Mouse (Mus musculus) bone marrow macrophage, adult 2 months (primary cell): ENCODE measurements at regions not wholly inside any gene's neighbourhood (a gene's known extent, or its start where the extent isn't known, plus 50 kb on each side); places are given as distances from the start of the nearest gene placed in this dataset.

Experiments
- H3K27ac ChIP-seq: 2 replicates; pipeline ENCODE4 v1.5.1; 2012; ENCODE audit warnings: low read depth, low read length; ENCODE audit not compliant: insufficient read depth
- H3K4me1 ChIP-seq: 2 replicates; pipeline ENCODE4 v1.6.1; 2012; ENCODE audit warnings: low read length; ENCODE audit not compliant: control insufficient read depth, insufficient read depth
- H3K4me3 ChIP-seq: 2 replicates; pipeline ENCODE4 v1.5.1; 2012; ENCODE audit warnings: mild to moderate bottlenecking, low read length, moderate library complexity; ENCODE audit not compliant: insufficient read depth
- CTCF ChIP-seq: IDR thresholded peaks from 2 replicates; pipeline ENCODE4 v1.5.1; 2012; ENCODE audit warnings: low read depth, mild to moderate bottlenecking, low read length, moderate library complexity
- POLR2A ChIP-seq: IDR thresholded peaks from 2 replicates; pipeline ENCODE4 v1.6.1; 2012; ENCODE audit warnings: mild to moderate bottlenecking, low read depth, low read length, borderline replicate concordance

DNA sequence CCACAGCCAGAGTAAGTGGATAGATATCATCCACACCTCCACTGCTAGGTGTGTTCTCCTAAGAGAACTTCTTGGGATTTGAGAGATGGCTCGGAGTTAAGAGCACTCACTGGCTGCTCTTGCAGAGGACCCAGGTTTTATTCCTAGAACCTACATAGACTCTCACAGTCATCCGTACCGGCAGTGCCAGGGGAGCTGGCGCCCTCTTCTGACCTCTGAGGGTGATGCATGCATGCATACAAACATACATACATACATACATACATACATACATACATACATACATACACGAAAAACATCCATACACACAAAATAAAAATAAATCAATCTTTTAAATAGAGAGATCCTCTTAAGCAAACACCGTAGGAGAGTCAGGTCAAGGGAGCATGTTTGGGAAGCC is 70.1 kb upstream of the Ipo5 start:
- TF ChIP-seq CTCF (no peak), POLR2A (no peak)
- H3K4me3 ChIP-seq, result no peak overlapping the region
- no peak overlapping the region for H3K27ac ChIP-seq
- no peaks in the 10 kb centered on the region for H3K4me1 ChIP-seq

DNA sequence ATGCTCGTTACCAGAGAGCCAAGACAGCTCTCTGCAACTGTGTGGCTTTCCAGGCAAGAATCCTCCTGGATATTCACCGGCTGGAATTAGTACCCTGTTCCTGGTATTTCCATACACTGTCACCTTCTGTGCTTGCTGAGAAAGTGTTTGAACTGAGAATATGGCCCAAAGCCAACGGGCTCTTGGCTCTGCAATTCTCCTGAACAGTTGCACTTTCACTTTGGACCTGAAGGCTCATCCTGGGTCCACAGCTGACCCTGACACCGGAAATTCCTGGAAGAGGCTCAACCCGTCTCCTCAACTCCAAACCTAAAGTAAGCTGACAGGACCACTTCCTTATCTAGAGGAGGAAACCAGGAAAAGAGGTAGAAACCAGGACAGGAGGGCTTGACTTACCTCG is 69.7 kb upstream of the Ipo5 start:
- TF ChIP-seq POLR2A (no peak), CTCF (no peak)
- H3K27ac ChIP-seq, result no peak overlapping the region
- no peaks in the 10 kb centered on the region for H3K4me1 ChIP-seq
- no peak overlapping the region for H3K4me3 ChIP-seq

DNA sequence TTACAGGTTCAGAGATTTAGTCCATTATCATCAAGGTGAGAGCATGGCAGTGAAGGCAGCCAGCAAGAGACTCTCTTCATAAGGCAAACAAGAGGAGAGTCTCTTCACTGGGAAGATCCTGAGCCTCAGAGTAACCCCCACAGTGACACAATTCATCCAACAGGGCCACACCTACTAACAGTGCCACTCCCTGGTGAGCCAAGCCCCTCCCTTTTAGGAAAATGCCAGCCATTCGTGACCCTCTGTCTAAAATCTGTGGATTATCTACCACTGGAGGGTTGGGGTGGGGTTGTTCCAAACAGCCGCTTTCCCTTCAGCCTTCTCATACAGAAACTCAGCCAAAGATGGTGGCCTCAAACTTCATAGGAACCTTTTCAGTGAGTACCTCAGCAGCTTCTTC is 65.9 kb upstream of the Ipo5 start:
- H3K4me3 ChIP-seq, result no peak overlapping the region
- TF ChIP-seq POLR2A (no peak), CTCF (no peak)
- no peak overlapping the region for H3K27ac ChIP-seq
- H3K4me1 ChIP-seq, result no peaks in the 10 kb centered on the region

DNA sequence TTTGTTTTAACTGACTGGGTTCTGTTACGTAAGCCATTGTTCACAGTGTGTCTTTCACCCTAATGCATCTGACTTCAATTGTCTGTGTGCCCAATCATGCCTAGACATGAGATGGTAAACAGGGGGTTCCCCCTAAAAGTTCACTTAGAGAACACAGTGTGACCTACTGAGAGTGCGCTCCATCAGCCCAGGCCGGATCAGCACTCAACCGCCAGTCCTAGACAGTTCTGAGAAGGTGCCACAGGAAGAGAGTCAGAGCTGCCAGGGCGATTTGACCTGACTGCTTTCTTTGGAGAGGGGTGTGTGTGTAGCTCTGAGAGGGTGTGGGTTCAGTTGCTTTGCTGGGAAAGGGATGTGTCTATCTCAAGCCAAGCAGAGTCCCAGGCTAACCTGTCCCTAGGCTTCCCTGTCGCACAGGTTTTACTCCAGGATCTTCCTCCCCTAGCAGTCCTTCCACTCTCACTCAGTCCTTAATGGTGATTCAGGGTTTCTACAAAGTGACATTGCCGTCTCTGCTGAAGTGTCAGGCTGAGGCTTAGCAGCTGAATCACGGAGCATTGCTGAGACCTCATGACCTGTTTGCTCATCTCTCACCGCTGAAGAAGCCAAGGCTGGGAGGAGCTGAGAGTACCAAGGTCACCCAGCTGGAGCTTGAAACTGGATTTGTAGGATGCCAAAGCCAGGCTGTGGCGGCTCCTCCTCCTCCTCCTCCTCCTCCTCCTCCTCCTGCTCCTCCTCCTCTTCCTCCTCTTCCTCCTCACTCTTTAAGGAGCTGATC is 64.8 kb upstream of the Ipo5 start:
- Histone ChIP-seq H3K27ac (no peak overlapping the region), H3K4me1 (no peaks in the 10 kb centered on the region), H3K4me3 (no peak overlapping the region)
- TF ChIP-seq CTCF (no peak), POLR2A (no peak)

DNA sequence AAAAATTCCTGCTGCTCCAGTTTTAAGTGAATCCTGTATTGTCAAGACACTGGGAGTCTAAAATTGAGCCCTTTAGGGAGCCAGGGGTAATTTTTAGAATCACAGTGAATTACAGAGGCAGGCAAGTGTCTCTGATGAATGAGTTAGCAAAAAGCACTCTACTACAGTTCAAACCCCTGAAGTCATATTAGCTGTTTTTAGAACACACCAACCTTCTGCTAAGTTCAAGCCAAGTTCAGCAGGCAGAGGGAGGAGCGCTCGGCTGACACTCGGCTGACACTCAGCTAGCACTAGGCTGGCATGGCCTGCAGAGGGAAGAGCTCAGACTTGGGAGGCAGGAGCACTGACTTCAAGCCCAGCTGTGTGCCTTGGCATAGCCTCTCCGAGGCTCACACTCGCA is 64.0 kb upstream of the Ipo5 start:
- no peak for TF ChIP-seq POLR2A
- TF ChIP-seq CTCF, result no peak
- Histone ChIP-seq H3K4me1 (no peaks in the 10 kb centered on the region), H3K4me3 (no peak overlapping the region), H3K27ac (no peak overlapping the region)

DNA sequence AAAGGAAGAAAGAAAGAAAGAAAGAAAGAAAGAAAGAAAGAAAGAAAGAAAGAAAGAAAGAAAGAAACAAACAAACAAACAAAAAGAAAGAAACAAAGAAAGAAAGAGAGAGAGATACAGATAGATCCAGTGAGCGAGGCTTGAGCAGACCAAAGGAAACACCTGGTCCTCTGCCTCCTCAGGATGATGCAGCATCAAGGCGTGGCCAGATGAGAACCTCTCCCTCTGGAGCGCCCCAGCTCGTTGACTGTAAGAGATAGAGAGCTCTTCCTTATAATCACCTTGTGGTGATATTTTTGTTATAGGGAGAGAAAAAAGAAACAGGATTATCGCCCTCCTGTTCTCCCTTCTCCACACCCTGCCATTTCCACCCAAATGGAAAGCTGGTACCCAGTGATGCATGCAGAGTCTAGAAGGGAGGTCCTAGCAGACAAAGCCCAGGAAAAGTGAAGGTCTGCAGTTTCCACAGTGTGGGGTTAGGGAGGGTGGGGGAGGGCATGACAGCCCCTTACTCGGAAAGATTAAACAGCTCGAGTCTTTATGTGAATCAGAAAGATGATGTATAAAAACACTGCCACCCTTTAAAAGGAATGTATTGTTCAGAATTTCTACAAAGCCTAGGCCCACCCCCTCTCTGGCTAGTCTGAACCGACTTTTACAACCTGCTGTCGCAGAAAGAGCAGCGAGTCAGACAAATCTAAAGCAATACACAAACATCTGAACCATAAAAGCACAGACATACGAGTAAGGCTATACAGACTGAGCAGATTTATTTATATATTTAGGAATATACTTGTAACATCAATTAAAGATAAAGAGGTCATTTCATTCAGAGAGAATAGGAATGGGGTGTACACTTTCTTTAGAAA is 62.7 kb upstream of the Ipo5 start:
- Histone ChIP-seq H3K4me3 (no peak overlapping the region), H3K27ac (no peak overlapping the region), H3K4me1 (no peaks in the 10 kb centered on the region)
- no peak for TF ChIP-seq POLR2A
- TF ChIP-seq CTCF, result no peak

DNA sequence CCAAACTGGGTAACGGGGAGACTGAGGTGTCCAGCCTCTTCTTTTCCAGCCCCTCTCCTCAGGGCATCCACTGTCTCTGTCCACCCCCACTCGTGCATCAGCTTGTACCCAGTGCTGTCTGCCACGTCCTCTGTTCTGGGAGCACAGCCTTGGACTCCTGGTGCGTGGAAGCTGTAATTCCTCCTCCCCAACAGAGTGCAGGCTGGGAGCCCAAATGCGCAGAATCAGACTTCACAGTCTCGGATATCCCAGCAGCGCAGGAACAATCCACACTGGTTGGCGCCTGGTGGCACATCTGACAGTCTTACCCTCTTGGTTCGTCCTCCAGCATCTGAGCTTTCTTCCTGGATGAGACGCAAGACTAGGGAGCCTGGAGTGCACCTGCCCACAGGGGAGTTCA is 61.9 kb upstream of the Ipo5 start:
- no peak overlapping the region for H3K27ac ChIP-seq
- no peaks in the 10 kb centered on the region for H3K4me1 ChIP-seq
- TF ChIP-seq POLR2A, result no peak
- no peak for TF ChIP-seq CTCF
- H3K4me3 ChIP-seq, result no peak overlapping the region

DNA sequence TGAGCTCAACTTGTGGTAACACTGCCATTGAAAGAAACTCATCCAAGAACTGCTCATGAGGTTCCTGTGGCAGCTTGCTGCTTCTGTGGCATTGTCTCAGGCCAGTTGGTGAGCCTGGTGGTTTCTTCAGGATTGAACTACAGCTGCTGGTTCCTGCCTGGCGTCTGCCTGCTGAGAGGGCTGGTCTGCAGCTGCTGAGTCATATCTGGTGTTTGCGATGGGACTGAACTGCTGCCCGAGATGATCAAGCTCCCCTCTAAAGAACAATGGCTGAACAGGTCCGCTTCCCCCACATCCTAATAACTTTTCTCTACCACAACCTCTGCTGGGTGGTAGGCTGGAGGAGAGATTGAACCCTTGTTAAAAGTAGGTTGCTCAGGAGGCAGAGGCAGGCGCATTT is 57.4 kb upstream of the Ipo5 start:
- TF ChIP-seq CTCF (no peak), POLR2A (no peak)
- Histone ChIP-seq H3K4me3 (no peak overlapping the region), H3K4me1 (no peaks in the 10 kb centered on the region), H3K27ac (no peak overlapping the region)

DNA sequence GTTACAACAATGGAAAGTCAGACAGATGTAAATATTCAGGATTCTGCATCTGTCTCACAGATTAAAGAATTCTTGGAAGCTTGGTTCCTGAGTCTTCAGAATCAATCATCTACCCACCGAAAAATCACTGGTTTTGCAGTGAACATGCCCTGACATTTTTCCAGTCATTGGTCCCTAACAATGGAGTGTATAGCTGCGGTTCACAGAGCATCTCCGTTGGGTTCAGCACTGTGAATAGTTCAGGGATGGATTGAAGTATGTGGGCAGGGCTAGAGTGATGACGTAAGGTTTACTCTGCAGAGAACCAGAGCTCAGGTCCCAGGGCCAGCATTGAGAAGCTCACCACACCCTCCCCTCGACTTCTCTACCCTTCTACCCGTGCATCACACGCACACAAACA is 56.5 kb upstream of the Ipo5 start:
- H3K27ac ChIP-seq, result no peak overlapping the region
- no peaks in the 10 kb centered on the region for H3K4me1 ChIP-seq
- TF ChIP-seq POLR2A, result no peak
- no peak for TF ChIP-seq CTCF
- H3K4me3 ChIP-seq, result no peak overlapping the region

DNA sequence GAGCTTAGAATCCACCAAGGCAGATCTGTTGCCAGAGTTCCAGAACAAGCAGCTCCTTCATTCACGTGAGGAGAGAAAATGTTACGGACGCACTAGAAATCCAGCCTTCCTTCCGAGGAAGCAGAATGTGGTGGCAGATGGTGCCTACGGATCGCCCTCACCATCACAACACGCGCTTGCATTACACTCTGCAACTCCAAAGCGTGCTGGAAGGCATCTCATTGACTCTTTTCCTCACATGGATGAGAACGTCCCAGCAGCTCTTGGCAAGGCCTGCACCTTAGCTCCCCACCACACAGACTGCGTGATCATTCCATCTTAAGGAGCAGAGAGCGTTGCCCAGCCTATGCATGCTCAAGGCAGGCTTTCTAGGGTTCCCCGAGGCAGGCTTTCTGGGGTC is 55.8 kb upstream of the Ipo5 start:
- Histone ChIP-seq H3K4me1 (no peaks in the 10 kb centered on the region), H3K4me3 (no peak overlapping the region), H3K27ac (no peak overlapping the region)
- no peak for TF ChIP-seq POLR2A
- no peak for TF ChIP-seq CTCF
